Mouse (Mus musculus) fat pad, adult 2 months (tissue): ENCODE results near the gene Birc3.

Source experiments
- DNase-seq: peaks from one replicate; pipeline ENCODE4 v3.0.0-alpha.2; 2011; ENCODE audit warnings: low read depth, low spot score; ENCODE audit errors: extremely low read depth

The Birc3 gene

GRCm38 (mm10) chr9:7828706-7829105 lies 44.3 kb downstream of the Birc3 start:
- DNase-seq, result no peak

DNA sequence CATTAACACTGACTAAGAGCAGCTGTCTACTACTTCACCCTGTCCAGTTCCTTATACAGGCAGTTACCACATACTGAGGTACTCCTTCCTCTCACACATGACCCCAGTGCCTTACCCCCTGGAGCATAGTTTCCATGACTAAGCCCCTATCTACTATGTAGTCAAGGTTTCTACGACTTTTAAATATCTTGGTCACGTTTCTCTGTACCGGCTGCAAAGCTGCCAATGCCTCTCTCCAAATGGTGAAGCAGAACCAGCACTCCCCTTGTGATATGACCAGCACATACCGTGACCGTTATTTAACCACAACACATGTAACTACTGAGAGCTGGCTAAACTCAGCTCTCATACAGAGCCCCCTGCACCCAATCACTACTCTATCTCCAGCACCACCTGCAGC lies 48.1 kb downstream of the Birc3 start:
- DNase-seq, result no peak

DNA sequence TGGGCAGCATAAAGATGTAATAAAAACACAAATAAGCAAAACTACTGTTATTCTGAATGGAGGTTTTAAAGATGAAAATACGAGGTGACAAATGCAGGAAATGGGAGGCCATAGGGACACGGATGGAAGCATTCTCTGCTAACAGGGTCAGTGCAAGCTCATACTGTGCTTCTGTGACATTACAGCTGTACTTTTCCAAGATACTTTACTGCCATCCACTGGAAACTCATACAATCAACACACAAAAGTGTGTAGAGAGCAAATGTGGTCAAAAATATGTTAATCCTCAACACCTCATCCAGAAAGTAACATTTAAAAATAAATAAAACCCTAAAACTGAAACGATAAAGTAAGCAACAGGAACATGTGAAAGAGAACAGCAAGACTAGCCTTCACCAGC lies 50.2 kb downstream of the Birc3 start:
- DNase-seq, result no peak

GRCm38 (mm10) chr9:7805101-7805506 lies 67.9 kb downstream of the Birc3 start:
- no peak for DNase-seq
